Mouse (Mus musculus) lung, postnatal 14 days (tissue): Measurements from ENCODE around the gene Scgn.
A peak's percentile ranks its signal among the peaks of the same experiment; 100 is the strongest.

Experiments
- DNase-seq: peaks from one replicate; pipeline ENCODE4 v3.0.0; 2021

The Scgn gene

DNA sequence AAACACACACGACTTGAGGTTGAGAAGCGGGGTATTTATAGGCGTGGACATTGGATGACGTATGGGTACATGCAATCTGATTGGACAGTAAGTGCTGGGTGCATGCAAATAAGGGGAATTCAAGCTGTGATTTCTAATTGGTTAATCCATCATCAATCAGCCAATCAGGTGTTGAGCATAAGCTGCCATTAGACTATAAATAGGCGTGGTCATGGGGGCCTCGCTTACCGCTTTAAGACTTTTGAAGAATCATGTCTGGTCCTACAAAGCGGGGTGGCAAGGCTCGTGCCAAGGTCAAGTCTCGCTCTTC, 56.8 kb downstream of the Scgn start, which contains the start of gene Hist1h2aa:
Gene Hist1h2aa (plus strand): TSS at position 252 of the 310 bp plus-strand sequence.
- no peak for DNase-seq

- no peak for DNase-seq
Observed at GRCm38 (mm10) chr13:23933421-23934210, 57.4 kb downstream of the Scgn start, which contains the start of gene Hist1h2ba. Hist1h2ba (minus strand) TSS chr13:23934156.

GRCm38 (mm10) chr13:23930904-23931303, 60.1 kb downstream of the Scgn start:
- DNase-seq, result no peak

GRCm38 (mm10) chr13:23930461-23930860, 60.6 kb downstream of the Scgn start:
- DNase-seq, result no peak

DNA sequence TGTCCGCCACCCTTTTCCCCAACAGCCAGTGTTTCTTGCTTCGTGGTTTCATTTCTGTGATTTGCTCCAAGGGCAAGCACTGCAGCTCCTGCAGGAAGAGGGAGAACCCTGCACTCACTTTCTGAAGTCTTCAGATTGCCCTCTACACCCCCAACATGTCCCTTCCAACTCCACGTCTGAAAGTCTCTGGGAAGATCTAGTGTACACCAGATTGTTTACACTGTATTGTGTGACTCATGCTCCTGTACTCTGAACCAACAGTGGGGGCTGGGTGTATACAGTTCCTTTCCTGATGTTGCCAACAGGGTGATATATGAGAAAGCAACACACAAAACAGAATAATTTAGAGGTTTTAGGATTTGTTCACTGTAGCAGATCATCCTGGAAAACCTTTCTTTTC, 62.4 kb downstream of the Scgn start:
- peak; percentile 25 for DNase-seq

GRCm38 (mm10) chr13:23925792-23926191, 65.2 kb downstream of the Scgn start:
- DNase-seq, result no peak

- no peak for DNase-seq
Observed at GRCm38 (mm10) chr13:23917674-23918073, 73.3 kb downstream of the Scgn start.

GRCm38 (mm10) chr13:23916132-23916531, 74.9 kb downstream of the Scgn start:
- DNase-seq, result no peak

DNA sequence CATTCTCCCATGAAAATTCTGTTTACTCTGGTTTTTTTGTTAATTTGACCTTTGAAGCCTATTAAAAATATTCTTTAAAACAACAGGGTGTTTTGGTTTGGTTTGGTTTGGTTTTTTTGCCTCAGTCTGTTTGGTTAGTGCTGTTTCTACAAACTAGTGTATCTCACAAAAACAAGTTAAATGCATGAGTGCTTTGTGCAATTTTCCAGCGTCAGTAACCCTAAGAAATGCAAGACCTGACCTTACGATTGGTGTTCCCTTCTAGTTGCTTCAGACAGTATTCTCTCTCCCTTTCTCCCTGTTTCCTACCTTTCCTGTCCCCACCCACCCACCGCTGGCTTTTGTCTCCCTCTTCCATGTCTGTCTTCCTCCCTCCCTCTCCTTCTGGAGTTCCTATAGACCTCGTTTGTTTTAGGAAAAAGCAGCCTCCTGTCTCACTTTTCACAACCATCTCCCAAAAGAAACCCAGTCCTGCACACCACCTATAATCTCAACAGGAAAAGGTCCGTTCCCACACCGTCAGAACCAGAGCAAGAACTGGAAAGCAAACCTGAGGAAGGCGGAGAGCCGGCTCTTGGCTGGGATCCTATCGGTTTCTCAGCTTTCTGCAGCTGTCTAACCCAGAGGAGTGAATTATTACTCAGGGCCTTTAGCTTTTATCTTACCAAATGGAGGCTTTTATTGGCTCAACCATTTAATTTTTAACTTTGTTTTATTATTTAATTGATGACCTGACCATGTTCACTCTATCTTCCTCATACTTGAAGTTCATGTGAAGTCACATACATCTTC, 76.4 kb downstream of the Scgn start, which contains the start of gene Slc17a4:
Gene Slc17a4 (minus strand): TSS at position 634 of the 792 bp plus-strand sequence.
- no peak for DNase-seq

DNA sequence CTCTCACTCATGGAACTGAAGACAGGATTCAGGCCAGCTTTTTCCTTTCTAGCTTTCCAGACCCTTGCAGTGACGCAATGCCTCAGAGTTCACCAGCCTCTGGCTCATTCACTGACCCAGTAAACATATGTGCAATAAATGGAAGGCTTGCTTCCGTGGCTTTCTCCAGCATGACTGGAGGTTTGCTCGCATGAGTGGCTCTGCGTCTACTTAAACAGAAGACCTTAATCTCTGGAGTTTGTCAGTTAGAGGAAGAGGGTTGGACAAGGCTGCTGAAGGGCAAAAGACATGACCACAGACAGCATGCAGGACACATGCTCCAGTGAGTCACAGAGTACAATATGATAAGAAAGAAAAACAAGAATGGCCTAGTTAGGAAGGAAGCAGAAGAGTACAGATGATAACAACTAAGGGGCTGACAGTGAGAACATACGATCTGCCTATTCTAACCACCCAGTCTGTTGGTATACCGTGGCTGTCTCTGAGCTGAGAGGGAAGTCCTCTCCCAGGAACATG, 77.2 kb downstream of the Scgn start:
- DNase-seq, result no peak

GRCm38 (mm10) chr13:23911335-23911734, 79.7 kb downstream of the Scgn start:
- DNase-seq, result no peak

DNA sequence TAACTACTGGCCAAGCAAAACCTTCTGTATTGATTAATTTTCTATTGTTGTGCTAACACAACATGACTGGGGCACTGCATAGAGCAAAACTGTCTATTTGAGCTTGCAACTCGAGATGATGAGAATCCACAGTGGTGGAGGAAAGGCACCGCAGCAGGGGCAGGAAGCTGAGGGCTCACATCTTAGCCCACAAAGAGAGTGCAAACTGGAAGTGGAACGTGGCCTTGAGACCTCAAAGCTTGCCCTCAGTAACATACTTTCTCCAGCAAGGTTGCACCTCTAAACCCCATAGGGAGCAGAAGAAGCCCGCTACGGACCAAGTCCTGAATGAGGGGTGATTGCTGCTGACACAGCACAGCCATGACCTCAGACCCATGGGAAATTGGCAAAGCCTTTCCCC, 80.9 kb downstream of the Scgn start:
- DNase-seq, result no peak

GRCm38 (mm10) chr13:23906906-23907305, 84.1 kb downstream of the Scgn start:
- DNase-seq, result no peak
